Mouse (Mus musculus) hindbrain, postnatal 0 days (tissue): ENCODE data around the gene Micall1. TPM values are rescaled to one million over a fixed set of nuclear protein-coding genes. Genes with fewer than 3 reads are reported as not detected.
A peak's percentile ranks its signal among the peaks of the same experiment; 100 is the strongest.

Source experiments
- ATAC-seq: fragments of 200-750 bp; cut with Nextera tagmentation; 2 replicates; pipeline ENCODE4 v1.8.0; 2017; ENCODE audit warnings: mild to moderate bottlenecking, moderate TSS enrichment, moderate library complexity
- DNase-seq: peaks from one replicate; pipeline ENCODE4 v3.0.0-alpha.2; 2015; ENCODE audit warnings: low spot score
- H3K27ac ChIP-seq: fragments of 300-500 bp; sonication (generic); 2 replicates; pipeline ENCODE4 v1.5.1; 2014; ENCODE audit warnings: mild to moderate bottlenecking
- H3K27me3 ChIP-seq: fragments of 300-500 bp; sonication (generic); 2 replicates; pipeline ENCODE4 v1.6.1; 2014; ENCODE audit warnings: low read length, mixed read lengths; ENCODE audit not compliant: insufficient read depth
- H3K36me3 ChIP-seq: fragments of 300-500 bp; sonication (generic); 2 replicates; pipeline ENCODE4 v1.6.1; 2014; ENCODE audit warnings: low read length, mixed read lengths; ENCODE audit not compliant: insufficient read depth
- H3K4me1 ChIP-seq: fragments of 300-500 bp; sonication (generic); 2 replicates; pipeline ENCODE4 v1.6.1; 2014; ENCODE audit warnings: antibody characterized with exemption, low read length, mixed read lengths; ENCODE audit not compliant: insufficient read depth
- H3K4me2 ChIP-seq: fragments of 300-500 bp; sonication (generic); 2 replicates; pipeline ENCODE4 v1.6.1; 2014; ENCODE audit warnings: low read depth, mild to moderate bottlenecking, low read length, moderate library complexity, mixed read lengths
- H3K4me3 ChIP-seq: fragments of 300-500 bp; sonication (generic); 2 replicates; pipeline ENCODE4 v1.5.1; 2014; ENCODE audit warnings: low read length
- H3K9ac ChIP-seq: fragments of 300-500 bp; sonication (generic); replicated peaks from 2 replicates; pipeline ENCODE4 v1.6.1; 2014; ENCODE audit warnings: mild to moderate bottlenecking, low read length, moderate library complexity, mixed read lengths
- H3K9me3 ChIP-seq: fragments of 300-500 bp; sonication (generic); 2 replicates; pipeline ENCODE4 v1.6.1; 2016; ENCODE audit warnings: low read length, mixed read lengths
- CTCF ChIP-seq: IDR thresholded peaks from 2 replicates; pipeline ENCODE4 v1.5.1; 2016; ENCODE audit warnings: antibody characterized with exemption, control low read depth, low read depth
- WGBS: fragments of 180-500 bp; shearing (Covaris S2); extraction: QIAGEN DNeasy Blood & Tissue Kit; methylation state at CpG from one replicate; pipeline ENCODE4 v1.1.7; 2014; 5-methylcytosine and 5-hydroxymethylcytosine counted together
- polyA plus RNA-seq: library from polyadenylated mRNA; unstranded; fragments of >200 nt; fragmentation: Nextera tagmentation; extraction: Ambion mirVana; gene quantifications from 2 replicates; pipeline ENCODE4 v1.2.1, GENCODE M21; 2015
- total RNA-seq: library from RNA; depleted of rRNA; stranded (reverse); fragments of >200 nt; gene quantifications from 2 replicates; pipeline ENCODE4 v1.2.3, GENCODE M21; 2014

Gene Micall1
- total and polyA plus RNA-seq, 2 experiments from 2014 or later, result 9.5 to 36.4 TPM

GRCm38 (mm10) chr15:79143316-79143715 is 34.6 kb downstream of the Micall1 start:
- H3K36me3 ChIP-seq, result peaks cover 42% of the 10 kb centered on the region
- DNase-seq (no peak), ATAC-seq (no peak)
- H3K4me1 ChIP-seq, result no peaks in the 10 kb centered on the region
- no peak overlapping the region for H3K4me3 ChIP-seq
- H3K9me3 ChIP-seq, result no peaks in the 10 kb centered on the region
- H3K4me2 ChIP-seq, result no peak overlapping the region
- no peaks in the 10 kb centered on the region for H3K27me3 ChIP-seq
- no peak for TF ChIP-seq CTCF
- H3K9ac ChIP-seq, result no peak overlapping the region
- no peak overlapping the region for H3K27ac ChIP-seq
- WGBS, result 83% methylated on average over 12 of the region's 12 CpGs

DNA sequence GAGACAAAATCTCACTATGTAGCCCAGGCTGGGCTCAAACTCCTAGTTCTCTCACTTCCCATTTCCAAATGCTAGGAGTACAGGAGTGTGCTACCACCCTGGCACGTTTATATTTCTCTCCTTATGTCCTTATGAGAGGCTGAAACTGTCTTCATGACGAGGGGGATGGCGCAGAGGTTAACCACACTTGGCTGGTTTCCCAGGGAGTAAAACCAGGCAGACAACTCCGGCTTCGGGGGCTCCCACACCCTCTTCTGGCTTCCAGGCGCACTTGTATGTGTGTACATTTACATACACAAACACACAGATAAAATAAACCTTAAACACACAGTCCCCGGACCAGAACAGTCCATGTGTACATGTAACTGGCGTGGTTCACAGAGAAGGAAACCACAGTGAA is 35.3 kb downstream of the Micall1 start:
- no peaks in the 10 kb centered on the region for H3K4me1 ChIP-seq
- WGBS, result 79% methylated on average over 8 of the region's 8 CpGs
- no peak overlapping the region for H3K4me2 ChIP-seq
- TF ChIP-seq CTCF, result no peak
- no peak for DNase-seq
- H3K27ac ChIP-seq, result no peak overlapping the region
- H3K27me3 ChIP-seq, result no peaks in the 10 kb centered on the region
- no peak for ATAC-seq
- H3K36me3 ChIP-seq, result peaks cover 45% of the 10 kb centered on the region
- no peak overlapping the region for H3K4me3 ChIP-seq
- H3K9ac ChIP-seq, result no peak overlapping the region
- no peaks in the 10 kb centered on the region for H3K9me3 ChIP-seq

DNA sequence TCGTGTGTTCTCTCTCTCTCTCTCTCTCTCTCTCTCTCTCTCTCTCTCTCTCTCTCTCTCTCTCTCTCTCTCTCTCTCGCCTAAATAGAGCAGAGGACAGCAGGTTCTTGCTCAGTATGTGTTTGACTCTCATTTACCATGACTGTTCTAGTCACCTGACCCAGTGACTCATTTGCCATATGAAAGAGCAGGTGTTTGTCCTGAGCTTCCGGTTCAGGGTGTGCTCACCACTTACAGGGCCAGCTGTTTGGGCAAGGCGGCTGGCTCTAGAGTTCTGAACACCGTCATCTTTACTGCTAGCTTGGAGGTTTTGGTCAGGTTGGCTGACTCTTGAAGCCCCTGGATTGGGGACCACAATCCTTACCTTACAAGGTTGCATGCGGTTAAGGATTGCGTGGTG is 36.8 kb downstream of the Micall1 start:
- no peak overlapping the region for H3K4me2 ChIP-seq
- no peaks in the 10 kb centered on the region for H3K27me3 ChIP-seq
- H3K9ac ChIP-seq, result no peak overlapping the region
- H3K27ac ChIP-seq, result no peak overlapping the region
- H3K9me3 ChIP-seq, result no peaks in the 10 kb centered on the region
- H3K4me1 ChIP-seq, result no peaks in the 10 kb centered on the region
- DNase-seq (no peak), ATAC-seq (no peak)
- no peak for TF ChIP-seq CTCF
- no peak overlapping the region for H3K4me3 ChIP-seq
- peaks cover 50% of the 10 kb centered on the region for H3K36me3 ChIP-seq
- 94% methylated on average over 7 of the region's 7 CpGs for WGBS

DNA sequence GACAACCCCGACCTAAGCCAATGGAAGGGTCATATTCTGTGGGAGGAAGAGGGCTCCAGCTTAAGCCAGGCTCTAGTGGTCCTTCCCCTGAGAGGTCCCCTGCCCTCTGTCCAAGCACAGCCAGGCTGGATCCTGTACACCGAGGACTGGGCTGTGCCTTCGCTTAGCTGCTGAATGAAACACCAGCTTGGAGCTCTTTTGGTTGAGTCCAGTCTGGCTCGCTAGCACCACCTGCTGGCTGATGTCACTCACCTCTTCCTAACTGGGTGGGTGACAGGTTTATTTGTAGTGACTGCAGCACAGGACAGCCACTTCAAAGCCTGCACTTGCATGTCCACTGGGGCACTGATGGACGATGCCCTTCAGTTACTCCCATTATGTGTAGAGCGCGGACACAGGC is 39.8 kb downstream of the Micall1 start:
- ATAC-seq (peak; percentile 76), DNase-seq (peak; percentile 91)
- Histone ChIP-seq H3K27me3 (no peaks in the 10 kb centered on the region), H3K9me3 (no peaks in the 10 kb centered on the region), H3K27ac (no peak overlapping the region), H3K4me1 (no peaks in the 10 kb centered on the region), H3K4me2 (no peak overlapping the region), H3K9ac (no peak overlapping the region), H3K36me3 (peaks cover 60% of the 10 kb centered on the region), H3K4me3 (no peak overlapping the region)
- TF ChIP-seq CTCF, result peak; percentile 96
- 47% methylated on average over 7 of the region's 7 CpGs for WGBS

DNA sequence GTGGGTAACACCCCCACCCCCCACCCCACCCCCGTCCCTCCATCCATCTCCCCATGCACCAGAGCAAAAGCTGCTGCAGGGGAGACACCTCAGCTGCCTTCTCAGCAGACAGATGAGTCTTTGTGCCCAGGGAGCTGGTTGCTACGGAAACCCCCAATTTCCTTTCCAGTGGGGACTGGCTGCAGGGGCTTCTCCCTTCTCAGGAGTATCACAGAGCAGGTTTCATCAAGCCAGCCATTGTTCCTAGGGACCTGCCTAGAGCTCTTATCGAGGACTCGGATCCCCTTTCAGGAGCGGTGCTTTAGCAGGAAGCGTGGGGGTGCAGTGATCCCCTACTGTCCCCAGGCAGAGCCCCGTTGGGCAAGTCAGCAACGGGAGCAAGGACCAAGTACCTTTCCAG is 43.2 kb downstream of the Micall1 start:
- Histone ChIP-seq H3K27ac (peak overlapping the region; percentile 76), H3K27me3 (no peaks in the 10 kb centered on the region), H3K9me3 (no peaks in the 10 kb centered on the region), H3K4me2 (no peak overlapping the region), H3K9ac (0 out of 2 replicates have a peak overlapping the region, but pooled peaks have one; percentile 17), H3K36me3 (peaks cover 31% of the 10 kb centered on the region), H3K4me3 (no peak overlapping the region), H3K4me1 (no peaks in the 10 kb centered on the region)
- 36% methylated on average over 8 of the region's 8 CpGs for WGBS
- TF ChIP-seq CTCF, result no peak
- ATAC-seq (peak; percentile 35; the same call in 1 of the 2 replicates), DNase-seq (peak; percentile 61)

DNA sequence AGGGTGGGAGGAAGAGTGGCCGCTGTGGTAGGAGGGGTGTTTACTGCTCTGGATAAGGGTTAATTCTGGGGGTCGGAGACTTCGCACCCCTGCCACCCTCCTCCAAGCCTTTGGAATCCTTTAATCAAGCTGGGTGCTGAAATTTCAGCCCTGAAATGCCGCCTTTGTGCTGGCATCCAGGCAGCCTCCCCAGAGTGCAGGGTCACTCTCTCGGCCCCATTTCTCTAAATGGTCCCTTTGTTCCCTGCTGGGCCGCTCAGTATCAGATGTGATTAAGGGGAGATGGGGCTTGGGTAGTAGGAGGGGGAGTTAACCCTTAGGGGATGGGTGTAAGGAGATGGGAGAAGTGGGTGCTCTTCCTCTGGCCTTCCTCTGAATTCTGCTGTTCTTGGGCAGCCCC is 44.0 kb downstream of the Micall1 start:
- H3K9me3 ChIP-seq, result no peaks in the 10 kb centered on the region
- no peaks in the 10 kb centered on the region for H3K27me3 ChIP-seq
- ATAC-seq (peak; percentile 31; the same call in 1 of the 2 replicates), DNase-seq (peak; percentile 34)
- no peak overlapping the region for H3K4me3 ChIP-seq
- no peak for TF ChIP-seq CTCF
- no peaks in the 10 kb centered on the region for H3K4me1 ChIP-seq
- H3K36me3 ChIP-seq, result peaks cover 23% of the 10 kb centered on the region
- peak overlapping the region; percentile 76 for H3K27ac ChIP-seq
- WGBS, result 53% methylated on average over 6 of the region's 6 CpGs
- no peak overlapping the region for H3K4me2 ChIP-seq
- no peak overlapping the region for H3K9ac ChIP-seq

GRCm38 (mm10) chr15:79155572-79155971 is 46.9 kb downstream of the Micall1 start:
- no peaks in the 10 kb centered on the region for H3K4me1 ChIP-seq
- H3K9me3 ChIP-seq, result no peaks in the 10 kb centered on the region
- no peak overlapping the region for H3K4me3 ChIP-seq
- H3K4me2 ChIP-seq, result no peak overlapping the region
- no peak overlapping the region for H3K27ac ChIP-seq
- no peaks in the 10 kb centered on the region for H3K27me3 ChIP-seq
- no peak for DNase-seq
- no peak overlapping the region for H3K9ac ChIP-seq
- no peak for TF ChIP-seq CTCF
- ATAC-seq, result no peak
- 20% methylated on average over 3 of the region's 3 CpGs for WGBS
- peaks cover 10% of the 10 kb centered on the region for H3K36me3 ChIP-seq
